Mouse (Mus musculus) heart, adult 2 months (tissue): ENCODE measurements at regions not wholly inside any gene's neighbourhood (a gene's known extent, or its start where the extent isn't known, plus 50 kb on each side); places are given as distances from the start of the nearest gene placed in this dataset.

ENCODE experiments used
- CTCF ChIP-seq: fragments of 200-600 bp; IDR thresholded peaks from 2 replicates; pipeline ENCODE4 v1.8.1; 2022; ENCODE audit warnings: antibody characterized with exemption, mild to moderate bottlenecking, moderate library complexity
- EP300 ChIP-seq: fragments of 200-500 bp; IDR thresholded peaks from 2 replicates; pipeline ENCODE4 v1.6.1; 2011; ENCODE audit warnings: low read depth, low read length, control low read depth; ENCODE audit not compliant: insufficient read depth
- POLR2A ChIP-seq: fragments of 200-500 bp; IDR thresholded peaks from 2 replicates; pipeline ENCODE4 v1.6.1; 2011; ENCODE audit warnings: mild to moderate bottlenecking, low read depth, low read length, control low read depth; ENCODE audit not compliant: insufficient read depth

DNA sequence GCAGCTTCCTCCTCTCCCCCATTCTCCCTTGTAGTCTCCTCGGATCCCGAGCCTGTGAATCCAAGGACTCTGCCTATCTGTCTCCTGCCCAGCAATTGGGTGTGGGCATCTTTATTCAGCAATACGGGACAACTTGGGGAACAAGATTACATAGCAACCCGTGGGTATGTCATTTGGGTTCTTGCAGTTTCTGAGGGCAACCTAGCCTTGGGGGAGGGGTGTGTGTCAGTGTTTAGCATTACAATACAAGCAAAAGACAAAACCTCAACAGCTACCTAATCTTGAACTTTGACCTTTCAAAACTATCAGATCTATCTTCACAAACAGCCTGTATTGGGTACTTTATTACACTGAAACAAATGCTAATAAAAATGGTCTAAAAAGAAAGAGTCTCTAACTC is 573.0 kb upstream of the Cpeb2 start:
- TF ChIP-seq EP300, result no peak
- TF ChIP-seq CTCF, result no peak
- TF ChIP-seq POLR2A, result no peak
